Mouse (Mus musculus) hindbrain, embryonic 11.5 days (tissue): ENCODE data around the gene Fbrs. TPM values are rescaled to one million over a fixed set of nuclear protein-coding genes. Genes with fewer than 3 reads are reported as not detected.
"Not testable (repeated sequence)": the region's sequence is repeated elsewhere in the genome, so short reads cannot be mapped to it uniquely, and the experiment has no call there.

Source experiments
- ATAC-seq: fragments of 200-750 bp; cut with Nextera tagmentation; 2 replicates; pipeline ENCODE4 v1.8.0; 2017; ENCODE audit warnings: mild to moderate bottlenecking, moderate TSS enrichment, moderate library complexity; ENCODE audit not compliant: low FRiP score
- DNase-seq: peaks from one replicate; pipeline ENCODE4 v3.0.0-alpha.2; 2015; ENCODE audit warnings: low spot score
- H3K27ac ChIP-seq: fragments of 300-500 bp; sonication (generic); 2 replicates; pipeline ENCODE4 v1.5.1; 2014; ENCODE audit warnings: mild to moderate bottlenecking, low read depth, low read length
- H3K27me3 ChIP-seq: fragments of 300-500 bp; sonication (generic); 2 replicates; pipeline ENCODE4 v1.6.1; 2014; ENCODE audit warnings: mild to moderate bottlenecking, low read length, moderate library complexity, mixed read lengths; ENCODE audit not compliant: control insufficient read depth, insufficient read depth
- H3K36me3 ChIP-seq: fragments of 300-500 bp; sonication (generic); 2 replicates; pipeline ENCODE4 v1.6.1; 2014; ENCODE audit warnings: mild to moderate bottlenecking, low read length, moderate library complexity, mixed read lengths; ENCODE audit not compliant: control insufficient read depth, insufficient read depth
- H3K4me1 ChIP-seq: fragments of 300-500 bp; sonication (generic); replicated peaks from 2 replicates; pipeline ENCODE4 v1.6.1; 2014; ENCODE audit warnings: low read length, mixed read lengths; ENCODE audit not compliant: control insufficient read depth, insufficient read depth
- H3K4me2 ChIP-seq: fragments of 300-500 bp; sonication (generic); replicated peaks from 2 replicates; pipeline ENCODE4 v1.6.1; 2014; ENCODE audit warnings: mild to moderate bottlenecking, low read depth, low read length
- H3K4me3 ChIP-seq: fragments of 300-500 bp; sonication (generic); 2 replicates; pipeline ENCODE4 v1.5.1; 2014; ENCODE audit warnings: low read depth, low read length
- H3K9ac ChIP-seq: fragments of 300-500 bp; sonication (generic); 2 replicates; pipeline ENCODE4 v1.6.1; 2014; ENCODE audit warnings: low read depth, low read length
- H3K9me3 ChIP-seq: fragments of 300-500 bp; sonication (generic); 2 replicates; pipeline ENCODE4 v1.6.1; 2016; ENCODE audit warnings: low read length; ENCODE audit not compliant: control insufficient read depth
- WGBS: fragments of 180-500 bp; shearing (Covaris S2); extraction: QIAGEN DNeasy Blood & Tissue Kit; methylation state at CpG from one replicate; pipeline ENCODE4 v1.1.7; 2014; 5-methylcytosine and 5-hydroxymethylcytosine counted together
- polyA plus RNA-seq: library from polyadenylated mRNA; unstranded; fragments of >200 nt; fragmentation: Nextera tagmentation; extraction: Ambion mirVana; gene quantifications from 2 replicates; pipeline ENCODE4 v1.2.1, GENCODE M21; 2014

The Fbrs gene
- polyA plus RNA-seq, 1 experiment from 2014 or later: 15.1 TPM

DNA sequence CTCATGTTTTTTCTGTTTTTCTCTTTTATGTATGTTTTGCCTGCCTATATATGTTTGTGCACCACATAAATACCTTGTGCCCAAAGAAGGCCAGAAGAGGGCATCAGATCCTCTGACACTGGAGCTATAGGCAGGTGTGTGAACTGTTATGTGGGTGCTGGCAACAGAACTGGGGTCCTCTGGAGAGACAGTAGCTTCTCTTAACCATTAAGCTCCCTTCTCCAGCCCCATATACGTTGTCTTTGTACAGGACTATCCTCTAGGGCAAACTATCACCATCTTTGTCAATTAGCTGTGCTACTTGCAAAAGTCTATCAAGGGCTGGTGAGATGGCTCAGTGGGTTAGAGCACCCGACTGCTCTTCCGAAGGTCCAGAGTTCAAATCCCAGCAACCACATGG is 29.3 kb downstream of the Fbrs start:
- no peak overlapping the region for H3K27ac ChIP-seq
- no peak overlapping the region for H3K4me2 ChIP-seq
- ATAC-seq (no peak), DNase-seq (no peak)
- no peak overlapping the region for H3K9ac ChIP-seq
- H3K4me1 ChIP-seq: peaks cover 3% of the 10 kb centered on the region; the same call in 1 of the 2 replicates
- no peaks in the 10 kb centered on the region for H3K36me3 ChIP-seq
- H3K9me3 ChIP-seq: no peaks in the 10 kb centered on the region
- 91% methylated on average over 3 of the region's 3 CpGs for WGBS
- H3K4me3 ChIP-seq: no peak overlapping the region
- no peaks in the 10 kb centered on the region for H3K27me3 ChIP-seq

DNA sequence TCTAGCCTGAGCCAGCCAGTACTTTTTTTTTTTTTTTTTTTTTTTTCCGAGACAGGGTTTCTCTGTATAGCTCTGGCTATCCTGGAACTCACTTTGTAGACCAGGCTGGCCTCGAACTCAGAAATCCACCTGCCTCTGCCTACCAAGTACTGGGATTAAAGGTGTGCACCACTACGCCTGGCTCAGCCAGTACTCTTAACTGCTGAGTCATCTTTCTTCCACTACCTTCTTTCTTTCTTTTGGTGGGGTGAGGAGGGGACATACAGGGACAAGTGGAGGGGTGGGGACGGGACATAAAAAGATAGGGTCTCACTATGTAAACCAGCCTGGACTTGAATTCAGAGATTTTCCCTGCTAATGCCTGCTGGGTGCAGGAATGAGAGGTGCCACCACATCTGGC is 30.8 kb downstream of the Fbrs start:
- not testable (repeated sequence) for H3K4me1 ChIP-seq, H3K27ac ChIP-seq, H3K27me3 ChIP-seq, H3K9ac ChIP-seq, H3K36me3 ChIP-seq, H3K9me3 ChIP-seq, DNase-seq, H3K4me2 ChIP-seq, ATAC-seq, H3K4me3 ChIP-seq
- WGBS: 95% methylated on average over 3 of the region's 4 CpGs

DNA sequence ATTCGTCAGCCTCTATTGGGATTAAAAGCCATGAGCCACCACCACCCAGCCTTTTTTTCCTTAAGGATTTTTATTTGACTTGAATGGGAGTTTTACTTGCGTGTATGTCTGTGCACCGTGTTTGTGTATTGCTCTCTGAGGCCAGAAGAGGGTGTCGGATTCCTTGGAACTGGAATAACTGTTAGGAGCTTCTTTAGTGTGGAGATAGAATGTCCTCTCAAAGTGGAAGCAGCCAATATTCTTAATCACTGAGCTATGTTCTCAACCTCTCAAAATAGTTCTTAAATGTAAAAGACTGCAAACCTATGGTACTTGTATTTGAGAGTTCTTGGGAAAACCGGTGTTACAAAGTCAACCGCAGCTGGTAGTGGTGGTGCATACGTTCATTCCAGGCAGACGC is 32.2 kb downstream of the Fbrs start:
- Histone ChIP-seq H3K4me1 (peaks cover 3% of the 10 kb centered on the region; the same call in 1 of the 2 replicates), H3K4me2 (peak overlapping the region; percentile 56; the same call in 1 of the 2 replicates), H3K9ac (no peak overlapping the region), H3K27ac (peak overlapping the region; percentile 93), H3K36me3 (peaks cover 3% of the 10 kb centered on the region; the same call in 1 of the 2 replicates), H3K27me3 (no peaks in the 10 kb centered on the region), H3K4me3 (peak overlapping the region; percentile 85), H3K9me3 (no peaks in the 10 kb centered on the region)
- WGBS: 46% methylated on average over 8 of the region's 8 CpGs
- DNase-seq (no peak), ATAC-seq (no peak)

DNA sequence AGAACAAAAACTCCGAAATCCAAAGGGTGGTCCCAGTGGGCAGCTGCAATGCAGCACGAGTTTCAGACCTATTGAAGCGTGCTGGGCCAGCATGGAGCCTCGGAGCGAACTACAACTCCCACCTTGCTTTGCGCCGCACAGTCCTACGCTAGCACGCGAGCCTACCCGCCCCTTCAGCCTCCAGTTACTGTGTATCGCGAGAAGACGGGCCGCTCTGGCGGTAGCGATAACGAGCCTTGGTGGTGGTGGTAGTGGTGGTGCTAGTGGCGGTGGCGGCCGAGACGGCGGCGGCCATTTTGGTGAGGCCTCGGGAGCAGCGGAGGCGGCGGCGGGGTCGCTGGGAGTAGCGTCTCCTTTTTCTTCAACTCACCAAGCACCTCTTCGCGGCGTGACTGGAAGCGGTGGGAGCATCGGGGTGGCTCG is 32.8 kb downstream of the Fbrs start, which contains the start of gene Srcap:
Gene Srcap (plus strand): TSS at position 176 of the 423 bp plus-strand sequence.
- H3K4me2 ChIP-seq: peak within 1 kb of the TSS; percentile 56
- under 1% methylated on average over 34 of the region's 37 CpGs for WGBS
- H3K36me3 ChIP-seq: peaks cover 3% of the 10 kb centered on the region; the same call in 1 of the 2 replicates
- peak; percentile 97 for DNase-seq
- H3K4me1 ChIP-seq: peaks cover 3% of the 10 kb centered on the region; the same call in 1 of the 2 replicates
- H3K4me3 ChIP-seq: peak within 1 kb of the TSS; percentile 85
- ATAC-seq: peak; percentile 98
- H3K9ac ChIP-seq: peak within 1 kb of the TSS; percentile 72
- no peaks in the 10 kb centered on the region for H3K9me3 ChIP-seq
- H3K27me3 ChIP-seq: no peaks in the 10 kb centered on the region
- peak within 1 kb of the TSS; percentile 93 for H3K27ac ChIP-seq

DNA sequence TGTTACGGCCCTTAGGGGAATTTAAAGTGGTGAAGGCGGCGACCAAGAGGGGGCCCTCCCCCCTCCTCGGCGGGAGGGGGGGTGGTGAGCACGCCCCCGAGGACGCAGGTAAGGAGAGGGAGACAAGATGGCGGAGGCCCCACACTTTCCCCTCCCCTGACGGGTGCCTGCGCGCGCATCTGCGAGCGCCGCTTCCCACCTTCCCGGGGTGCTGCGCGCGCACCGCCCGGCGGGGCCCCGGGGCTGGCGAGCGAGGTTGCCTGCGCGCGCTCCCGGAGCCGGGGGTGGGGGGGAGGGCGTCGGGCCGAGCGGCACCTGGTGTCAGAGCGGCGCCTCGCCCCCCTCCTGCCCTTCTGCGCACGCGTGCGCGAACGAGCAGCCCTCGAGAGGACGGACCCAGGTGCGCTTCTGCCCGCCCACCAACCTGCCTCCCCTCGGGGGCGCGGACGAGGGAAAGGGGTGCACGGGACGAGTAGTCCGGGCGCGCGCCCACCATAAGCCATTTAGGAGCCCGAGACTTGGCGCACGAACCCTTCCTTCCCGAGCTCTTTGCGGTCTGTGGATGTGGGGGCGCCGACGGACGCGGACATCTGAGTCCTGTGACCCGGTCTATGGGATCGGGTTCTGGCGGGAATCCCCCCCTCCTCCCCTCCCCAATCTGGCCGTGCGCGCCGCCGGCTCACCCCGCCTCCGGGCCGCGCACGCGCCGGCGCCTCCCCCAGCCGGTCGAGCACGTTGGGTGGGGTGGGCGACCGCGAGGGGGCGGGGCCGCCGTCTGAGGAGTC is 33.4 kb downstream of the Fbrs start:
- Histone ChIP-seq H3K4me2 (peak overlapping the region; percentile 56), H3K4me1 (peaks cover 3% of the 10 kb centered on the region; the same call in 1 of the 2 replicates), H3K9me3 (no peaks in the 10 kb centered on the region), H3K36me3 (peaks cover 3% of the 10 kb centered on the region; the same call in 1 of the 2 replicates), H3K9ac (peak overlapping the region; percentile 72), H3K27ac (peak overlapping the region; percentile 93), H3K4me3 (peak overlapping the region; percentile 85), H3K27me3 (no peaks in the 10 kb centered on the region)
- peak; percentile 87 for ATAC-seq
- under 1% methylated on average over 62 of the region's 93 CpGs for WGBS
- peak; percentile 96 for DNase-seq

DNA sequence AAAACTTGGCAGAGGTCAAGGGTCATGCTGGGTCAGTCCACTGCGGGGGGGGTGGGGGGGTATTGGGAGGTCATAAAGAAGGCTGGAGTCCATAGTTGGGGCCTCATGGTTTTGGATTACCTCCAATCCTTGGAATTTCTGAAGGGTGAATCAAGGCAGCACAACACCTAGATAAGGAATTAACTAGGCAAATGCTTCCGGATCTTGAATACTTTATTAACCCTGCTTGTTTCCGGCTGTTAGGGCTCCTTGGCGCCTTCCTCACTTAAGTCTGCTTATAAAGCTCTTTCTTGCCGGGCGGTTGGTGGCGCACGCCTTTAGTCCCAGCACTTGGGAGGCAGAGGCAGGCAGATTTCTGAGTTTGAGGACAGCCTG is 34.0 kb downstream of the Fbrs start:
- H3K9ac ChIP-seq: peak overlapping the region; percentile 72
- WGBS: 52% methylated on average over 8 of the region's 8 CpGs
- no peaks in the 10 kb centered on the region for H3K9me3 ChIP-seq
- H3K27me3 ChIP-seq: no peaks in the 10 kb centered on the region
- ATAC-seq (0 out of 2 replicates have a peak, but pooled peaks have one; percentile 1), DNase-seq (no peak)
- H3K4me3 ChIP-seq: peak overlapping the region; percentile 85
- peaks cover 3% of the 10 kb centered on the region; the same call in 1 of the 2 replicates for H3K36me3 ChIP-seq
- peak overlapping the region; percentile 56 for H3K4me2 ChIP-seq
- H3K4me1 ChIP-seq: peaks cover 3% of the 10 kb centered on the region; the same call in 1 of the 2 replicates
- peak overlapping the region; percentile 93 for H3K27ac ChIP-seq

DNA sequence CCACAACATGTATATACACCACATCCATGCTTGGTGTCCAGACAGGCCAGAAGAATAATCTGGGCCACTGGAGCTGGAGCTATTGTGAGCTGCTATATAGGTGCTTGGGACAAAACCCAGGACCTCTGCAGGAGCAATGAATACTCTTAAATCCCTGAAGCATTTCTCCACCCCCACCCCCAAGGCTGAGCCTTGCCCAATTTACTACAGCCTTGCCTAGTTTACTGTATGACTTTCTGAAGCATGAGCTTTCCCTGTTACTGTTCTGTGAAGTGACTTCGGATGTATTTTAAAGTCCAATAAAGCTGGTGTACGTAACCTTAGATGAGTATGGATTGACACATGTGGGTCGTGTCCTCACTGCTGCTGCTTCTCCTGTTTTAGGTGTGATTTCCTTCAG is 34.8 kb downstream of the Fbrs start:
- H3K36me3 ChIP-seq: peaks cover 3% of the 10 kb centered on the region; the same call in 1 of the 2 replicates

DNA sequence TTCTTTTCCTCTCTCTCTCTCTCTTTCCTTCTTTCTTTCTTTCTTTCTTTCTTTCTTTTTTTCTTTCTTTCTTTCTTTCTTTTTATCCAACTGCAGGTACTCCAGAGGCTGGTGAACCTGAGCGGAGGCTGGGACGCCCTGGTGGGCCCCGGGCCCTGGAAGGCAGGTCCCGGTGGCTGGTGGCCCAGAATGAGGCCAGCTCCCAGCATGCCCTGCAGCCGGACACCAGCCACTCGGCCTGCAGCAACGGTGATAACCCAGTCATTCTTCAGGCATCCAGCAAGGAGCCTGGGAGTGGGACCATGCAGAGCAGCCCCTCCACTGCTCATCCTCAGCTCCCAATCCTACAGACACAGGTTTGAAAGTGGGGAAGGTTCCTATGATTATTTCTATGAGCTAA is 36.8 kb downstream of the Fbrs start:
- no peak overlapping the region for H3K9ac ChIP-seq
- no peak overlapping the region for H3K4me2 ChIP-seq
- H3K4me1 ChIP-seq: peaks cover 3% of the 10 kb centered on the region; the same call in 1 of the 2 replicates
- ATAC-seq (no peak), DNase-seq (no peak)
- WGBS: 94% methylated on average over 7 of the region's 7 CpGs
- no peaks in the 10 kb centered on the region for H3K9me3 ChIP-seq
- H3K36me3 ChIP-seq: peaks cover 10% of the 10 kb centered on the region; the same call in 1 of the 2 replicates
- H3K27ac ChIP-seq: no peak overlapping the region
- no peaks in the 10 kb centered on the region for H3K27me3 ChIP-seq
- H3K4me3 ChIP-seq: no peak overlapping the region

More for the DNA sequence above, 34.8 kb downstream of the Fbrs start:
- ATAC-seq (no peak), DNase-seq (no peak)
- 92% methylated on average over 3 of the region's 3 CpGs for WGBS
- H3K9ac ChIP-seq: no peak overlapping the region
- H3K4me1 ChIP-seq: peaks cover 3% of the 10 kb centered on the region; the same call in 1 of the 2 replicates
- H3K27ac ChIP-seq: no peak overlapping the region
- H3K4me2 ChIP-seq: no peak overlapping the region
- H3K27me3 ChIP-seq: no peaks in the 10 kb centered on the region
- no peaks in the 10 kb centered on the region for H3K9me3 ChIP-seq
- peak overlapping the region; percentile 85; the same call in 1 of the 2 replicates for H3K4me3 ChIP-seq
